Mouse (Mus musculus) left cerebral cortex, postnatal 14 days (tissue): Measurements from ENCODE around the gene Acad10. TPM values are rescaled to one million over a fixed set of nuclear protein-coding genes. Genes with fewer than 3 reads are reported as not detected.
"Not testable (repeated sequence)": the region's sequence is repeated elsewhere in the genome, so short reads cannot be mapped to it uniquely, and the experiment has no call there.

ENCODE experiments used
- DNase-seq, 2 experiments: peaks; one replicate each; pipeline ENCODE4 v3.0.0; 2021 to 2022; ENCODE audit warnings: low spot score in 2 of 2, mixed read lengths in 1 of 2
- intact Hi-C: fragments of 180-260 bp; cut with DNase I; formaldehyde crosslinking; loops from one replicate; pipeline ENCODE4 v1.15.1; 2025
- long read RNA-seq, 2 experiments: library from polyadenylated mRNA; stranded (forward); transcript quantifications; one replicate each; pipeline ENCODE4 v2.0.0; 2021
- total RNA-seq, 2 experiments: library from RNA; stranded (reverse); gene quantifications; 2 replicates each; pipeline ENCODE4 v1.2.3; 2021

Acad10 gene
- 1 to 10 TPM; 3.1 to 3.3 TPM for total RNA-seq
- long read RNA-seq, experiment 1, partial matches to known transcripts: 0 of 2 reads
- long read RNA-seq, experiment 1, other reads (novel, unspliced or antisense): 1 of 2 reads
- long read RNA-seq, experiment 2: 0 reads

GRCm38 (mm10) chr5:121660059-121660896 is at the start of gene Acad10, which contains the start of gene Brap:
Acad10 (minus strand) TSS chr5:121660514.
Brap (plus strand) TSS chr5:121660563.
- intact Hi-C loops: no loop called here
- peak; percentile 90 to 94 for DNase-seq

- intact Hi-C loops: no loop called here
Measured at GRCm38 (mm10) chr5:121704512-121705248, 44.4 kb upstream of the Acad10 start.

GRCm38 (mm10) chr5:121703341-121703740 is 43.0 kb upstream of the Acad10 start:
- intact Hi-C loops: no loop called here
- DNase-seq: no peak

More at GRCm38 (mm10) chr5:121704512-121705248, 44.4 kb upstream of the Acad10 start:
- peak; percentile 14 to 54 for DNase-seq

- intact Hi-C loops: no loop called here
- DNase-seq: no peak
Measured at GRCm38 (mm10) chr5:121701111-121701769, 40.9 kb upstream of the Acad10 start.

- intact Hi-C loops: no loop called here
- peak; percentile 72 to 74 for DNase-seq
Measured at GRCm38 (mm10) chr5:121700496-121700895, 40.2 kb upstream of the Acad10 start.

GRCm38 (mm10) chr5:121699891-121700290 is 39.6 kb upstream of the Acad10 start:
- intact Hi-C loops: no loop called here
- DNase-seq: no peak

- intact Hi-C loops: no loop called here
- DNase-seq: no peak
Measured at GRCm38 (mm10) chr5:121696761-121697160, 36.4 kb upstream of the Acad10 start.

- no peak for DNase-seq
- intact Hi-C loops: no loop called here
Measured at GRCm38 (mm10) chr5:121692897-121693296, 32.6 kb upstream of the Acad10 start.

- intact Hi-C loops, DNase-seq: not testable (repeated sequence)
Measured at GRCm38 (mm10) chr5:121691436-121691835, 31.1 kb upstream of the Acad10 start.

GRCm38 (mm10) chr5:121690482-121691211 is 30.3 kb upstream of the Acad10 start:
- intact Hi-C loops: no loop called here
- DNase-seq: no peak

- intact Hi-C loops: no loop called here
- no peak for DNase-seq
Measured at GRCm38 (mm10) chr5:121686113-121686898, 26.0 kb upstream of the Acad10 start.

GRCm38 (mm10) chr5:121685495-121685894 is 25.2 kb upstream of the Acad10 start:
- DNase-seq: no peak
- intact Hi-C loops: no loop called here

- no peak for DNase-seq
- intact Hi-C loops: no loop called here
Measured at GRCm38 (mm10) chr5:121682250-121682649, 21.9 kb upstream of the Acad10 start.

GRCm38 (mm10) chr5:121670412-121670811 is 10.1 kb upstream of the Acad10 start:
- DNase-seq: peak in 1 of 2 experiments; percentile 56
- intact Hi-C loops: no loop called here

GRCm38 (mm10) chr5:121668411-121668810 is 8.1 kb upstream of the Acad10 start:
- no peak for DNase-seq
- intact Hi-C loops: no loop called here

- intact Hi-C loops: no loop called here
- DNase-seq: no peak
Measured at GRCm38 (mm10) chr5:121667067-121667466, 6.8 kb upstream of the Acad10 start.

- DNase-seq: no peak
- intact Hi-C loops: no loop called here
Measured at GRCm38 (mm10) chr5:121664971-121665370, 4.7 kb upstream of the Acad10 start.

- intact Hi-C loops: no loop called here
- DNase-seq: no peak
Measured at GRCm38 (mm10) chr5:121664078-121664477, 3.8 kb upstream of the Acad10 start.
